22 mouse cellular contexts compared by ENCODE assay signal in the genomic region with DNA sequence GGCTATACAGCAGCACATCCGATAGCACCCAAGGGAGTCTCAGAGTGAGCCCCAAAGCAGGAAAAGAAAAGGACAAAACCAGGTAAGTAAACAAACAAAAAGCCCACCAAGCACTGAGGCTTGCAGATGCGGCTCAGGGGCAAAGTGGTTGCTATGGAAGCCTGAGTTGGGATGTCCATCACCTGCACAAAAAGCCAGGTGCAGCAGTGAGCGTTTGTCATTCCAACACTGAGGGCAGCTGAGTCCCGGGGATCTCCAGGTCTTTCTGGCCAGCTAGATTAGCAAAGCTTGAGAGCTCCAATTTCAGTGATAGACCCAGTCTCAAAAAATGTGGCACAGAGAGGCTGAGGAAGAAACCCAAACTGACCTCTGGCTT. TPM values are rescaled to one million over a fixed set of nuclear protein-coding genes. Genes with fewer than 3 reads are reported as not detected.
"Had no signal": no experiment of that assay in that cellular context is flagged by ENCODE, and none has a peak within 500 bp of the region (broad histone marks: within the 10 kb centered on the region; RNA-seq: fewer than 3 reads in every experiment).

No protein-coding gene starts in this region.

- ATAC-seq: liver, postnatal 0 days; midbrain, embryonic 16.5 days had no signal

- H3K36me3 ChIP-seq: liver, embryonic 13.5 days; liver, embryonic 15.5 days; midbrain, embryonic 12.5 days; neural tube, embryonic 12.5 days; stomach, embryonic 15.5 days had no signal

- H3K27ac ChIP-seq: liver, embryonic 13.5 days; liver, embryonic 15.5 days; macrophage; midbrain, embryonic 12.5 days; neural tube, embryonic 12.5 days; stomach, embryonic 15.5 days; stomach, postnatal 0 days had no signal

- DNase-seq: liver, embryonic 13.5 days; liver, postnatal 0 days; midbrain, embryonic 14.5 days; right cerebral cortex, postnatal 14 days; thymus, adult 2 months; thymus, postnatal 25 days; thymus, postnatal 4 days had no signal

- H3K27me3 ChIP-seq: liver, embryonic 13.5 days; midbrain, embryonic 12.5 days; neural tube, embryonic 12.5 days; stomach, embryonic 15.5 days had no signal

- H3K4me1 ChIP-seq: liver, embryonic 13.5 days; liver, embryonic 15.5 days; megakaryocyte, embryonic 14.5 days; neural tube, embryonic 12.5 days; stomach, embryonic 15.5 days had no signal

- H3K9me3 ChIP-seq: liver, embryonic 13.5 days; liver, embryonic 15.5 days; megakaryocyte, embryonic 14.5 days; midbrain, embryonic 12.5 days; neural tube, embryonic 12.5 days; stomach, embryonic 15.5 days had no signal

- H3K4me3 ChIP-seq: liver, embryonic 13.5 days; liver, embryonic 15.5 days; megakaryocyte, embryonic 14.5 days; midbrain, embryonic 12.5 days; neural tube, embryonic 12.5 days; stomach, embryonic 15.5 days had no signal

- H3K9ac ChIP-seq: liver, embryonic 13.5 days; liver, embryonic 15.5 days; liver, postnatal 0 days; midbrain, embryonic 12.5 days; neural tube, embryonic 12.5 days; stomach, embryonic 15.5 days had no signal

- H3K4me2 ChIP-seq: liver, embryonic 13.5 days; liver, embryonic 15.5 days; midbrain, embryonic 12.5 days; neural tube, embryonic 12.5 days; stomach, embryonic 15.5 days had no signal

RNA-seq across cellular contexts. Expression of a gene that starts 59.9 kb away (rescaled TPM):
- total RNA-seq: liver, adult 2 months; megakaryocyte progenitor cell, adult 5-6 weeks; monocyte, adult 5-6 weeks; neutrophil, adult 5-6 weeks had no signal
- polyA plus RNA-seq: liver, adult 2 months; liver, embryonic 13.5 days; liver, embryonic 15.5 days; liver, postnatal 0 days; macrophage; midbrain, embryonic 12.5 days; midbrain, embryonic 14.5 days; midbrain, embryonic 16.5 days; neural tube, embryonic 12.5 days; neural tube, embryonic 14.5 days; spleen, adult 2 months; stomach, embryonic 15.5 days; stomach, postnatal 0 days; thymus, adult 2 months; urinary bladder, adult 2 months had no signal
